Mouse (Mus musculus): ENCODE data around the gene Bri3.
A peak's percentile ranks its signal among the peaks of the same experiment; 100 is the strongest.

Bri3 gene

DNA sequence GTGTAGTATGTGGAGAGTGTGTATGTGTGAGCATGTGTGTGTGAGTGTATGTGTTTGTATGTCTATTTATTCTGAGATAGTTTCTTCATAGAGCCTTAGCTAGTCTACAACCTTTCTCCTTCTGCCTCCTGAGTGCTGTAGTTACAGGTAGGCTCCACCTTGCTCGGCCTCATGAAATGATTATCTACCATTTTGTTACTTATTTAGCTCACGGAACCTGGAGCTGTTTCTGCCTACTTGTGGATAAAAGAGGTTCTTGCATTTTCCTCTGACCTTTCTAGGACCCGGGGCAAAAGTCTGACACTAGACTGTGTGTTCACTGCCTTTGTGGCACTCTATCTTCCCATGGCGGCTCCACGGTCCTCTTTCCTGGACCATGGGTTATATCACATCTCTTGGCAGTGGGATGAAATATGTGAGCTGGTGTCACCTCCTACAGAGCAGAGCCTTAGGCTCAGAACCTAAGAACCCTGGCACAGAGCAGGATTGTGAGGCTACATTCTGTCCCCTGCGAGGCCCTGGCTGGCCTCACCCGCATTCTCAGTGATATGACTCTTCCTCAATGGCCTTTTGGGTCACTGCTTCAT is at the start of gene Bri3:
TSS of gene Bri3 (plus strand) at position 537 of the 587 bp plus-strand sequence.
- DNase-seq (ENCODE audit: low spot score in 2 of 2), result no peak

DNA sequence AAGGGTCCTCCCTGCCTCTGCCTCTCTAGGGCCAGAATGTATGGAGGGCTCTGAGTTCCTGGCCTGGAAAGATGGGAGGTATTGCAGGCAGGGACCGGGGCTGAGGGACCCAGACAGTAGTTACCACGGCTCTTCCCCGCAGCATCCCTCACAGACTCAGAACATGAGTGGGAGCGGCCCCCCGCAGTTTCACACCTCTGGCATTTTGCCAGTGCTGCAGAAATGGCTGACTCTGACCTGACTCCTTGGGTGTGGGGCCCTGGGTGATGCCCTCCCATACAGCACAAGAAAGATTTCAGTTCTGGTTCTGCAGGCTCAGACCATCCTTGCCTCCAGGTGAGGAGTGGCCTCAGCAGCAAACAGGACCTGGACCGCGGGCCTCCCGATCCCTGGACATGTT is 48.7 kb upstream of the Bri3 start:
- DNase-seq (ENCODE audit: low spot score in 2 of 2), result no peak

DNA sequence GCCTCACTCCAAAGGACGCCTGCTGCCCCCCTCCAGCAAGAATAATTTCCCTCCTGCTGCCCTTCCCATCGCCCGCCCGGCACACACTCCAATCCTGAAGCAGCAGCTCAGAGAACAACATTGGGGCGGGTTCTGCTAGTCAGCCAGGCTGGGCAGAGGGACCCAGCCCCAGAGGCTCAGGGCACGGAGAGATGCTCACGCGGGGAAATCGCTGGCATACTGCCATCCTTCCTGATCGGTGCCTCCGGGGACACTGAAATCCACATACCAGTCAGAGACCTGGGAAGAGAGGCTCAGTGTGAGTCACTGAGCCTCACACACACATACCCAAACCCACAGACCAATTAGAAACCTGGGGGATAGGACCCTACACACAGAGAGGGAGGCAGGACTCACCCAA is 43.6 kb upstream of the Bri3 start:
- DNase-seq (ENCODE audit: low spot score in 2 of 2), result no peak

DNA sequence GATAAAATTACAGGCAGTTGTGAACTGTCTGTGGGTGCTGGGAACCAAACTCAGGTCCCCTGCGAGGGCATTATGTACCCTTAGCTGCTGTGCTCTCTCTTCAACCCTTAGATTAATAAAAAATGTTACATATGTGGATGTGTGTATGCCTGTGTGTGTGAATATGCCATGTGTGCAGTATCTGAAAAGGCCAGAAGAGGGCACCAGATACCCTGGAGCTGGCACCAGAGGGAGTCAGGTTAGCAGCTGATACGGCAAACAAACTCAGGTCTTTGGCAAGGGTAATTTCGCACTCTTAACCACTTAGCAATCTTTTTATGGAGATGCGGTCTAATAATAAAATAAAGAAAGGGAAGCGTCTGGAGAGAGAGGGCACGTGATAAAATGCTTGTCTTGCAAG is 41.8 kb upstream of the Bri3 start:
- no peak for DNase-seq (ENCODE audit: low spot score in 2 of 2)

DNA sequence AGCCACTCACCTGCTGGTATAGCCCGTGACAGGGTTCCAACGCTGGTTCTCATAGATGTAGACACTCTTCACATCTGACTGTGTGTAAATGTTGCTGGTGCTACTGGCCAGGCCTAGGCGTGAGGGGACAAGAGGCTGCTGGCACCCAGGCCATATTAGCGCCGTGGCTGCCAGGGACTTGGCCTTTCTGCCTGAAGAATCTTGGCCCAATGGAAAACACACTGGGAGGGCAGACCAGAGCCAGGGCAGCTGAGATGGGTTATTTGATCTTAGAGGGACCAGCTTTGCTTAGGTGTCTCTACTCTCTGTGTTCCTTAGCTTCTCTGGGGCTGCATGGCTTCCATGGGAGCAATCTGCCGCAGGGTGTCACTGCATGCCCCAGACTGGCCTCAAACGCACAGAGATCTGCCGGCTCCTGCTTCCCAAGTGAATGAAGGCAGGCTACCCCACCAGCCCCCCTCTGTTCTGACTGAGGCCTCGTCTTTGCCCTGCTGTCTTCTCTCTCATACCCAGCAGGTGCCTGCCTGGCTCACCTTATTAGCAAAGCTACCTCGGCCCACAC is 40.8 kb upstream of the Bri3 start:
- no peak for DNase-seq (ENCODE audit: low spot score in 2 of 2)

DNA sequence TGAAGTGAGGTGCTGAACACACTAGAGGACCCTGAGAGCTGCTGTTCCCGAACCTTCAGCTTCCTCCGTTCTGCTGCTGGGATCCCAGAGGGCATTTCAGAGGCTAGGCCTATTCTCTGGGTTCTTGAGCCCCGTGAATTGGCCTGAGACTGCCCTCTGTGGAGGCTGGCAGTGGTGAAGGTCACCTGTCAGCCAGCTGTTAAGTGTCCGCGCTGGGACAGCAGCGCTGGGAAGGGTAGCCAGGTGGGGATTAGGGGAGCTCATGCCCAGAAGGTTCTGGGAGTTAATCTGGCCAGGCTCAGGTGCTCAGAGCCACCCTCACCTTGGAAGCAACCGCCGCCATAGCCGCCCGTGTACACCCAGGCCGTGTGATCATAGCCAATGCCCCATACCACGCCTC is 39.9 kb upstream of the Bri3 start:
- no peak for DNase-seq (ENCODE audit: low spot score in 2 of 2)

DNA sequence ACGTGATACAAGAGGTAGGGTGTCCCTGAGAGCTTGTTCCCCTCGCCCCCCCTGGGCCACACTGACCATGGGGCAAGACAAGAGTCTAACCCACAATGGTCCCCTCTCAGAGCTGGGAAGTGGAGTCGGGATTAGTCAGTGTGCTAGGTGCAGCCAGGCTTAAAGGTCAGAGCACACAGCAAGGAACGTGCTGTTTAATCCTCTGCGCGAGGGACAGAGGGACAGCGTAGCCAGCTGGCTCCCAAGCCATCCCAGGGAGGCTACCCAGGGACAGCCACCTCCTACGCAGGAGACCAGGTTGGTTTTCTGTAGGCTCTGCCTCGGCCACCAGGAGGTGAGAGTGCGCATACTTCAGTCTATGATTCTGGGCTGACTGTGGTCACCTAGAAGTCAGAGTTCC is 39.3 kb upstream of the Bri3 start:
- no peak for DNase-seq (ENCODE audit: low spot score in 2 of 2)

DNA sequence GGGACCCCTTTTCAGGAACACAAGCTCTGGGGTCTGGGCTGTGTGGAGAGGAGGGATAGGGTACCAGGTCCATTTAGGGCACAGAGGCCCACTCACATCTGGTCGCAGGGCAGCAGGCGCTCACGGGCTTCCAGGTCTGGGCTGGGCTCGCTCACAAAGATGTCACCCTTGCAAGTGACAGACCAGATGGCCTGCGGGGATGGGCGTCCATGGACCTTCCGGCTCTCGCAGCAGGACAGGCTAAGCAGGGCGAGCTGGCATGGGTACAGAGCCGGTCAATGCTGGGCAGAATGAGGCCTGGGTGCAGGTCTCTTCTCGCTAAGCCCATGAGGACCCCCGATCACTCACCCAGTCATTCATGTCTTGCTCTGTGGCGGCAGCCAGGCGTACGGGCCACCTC is 38.2 kb upstream of the Bri3 start:
- no peak for DNase-seq (ENCODE audit: low spot score in 2 of 2)

DNA sequence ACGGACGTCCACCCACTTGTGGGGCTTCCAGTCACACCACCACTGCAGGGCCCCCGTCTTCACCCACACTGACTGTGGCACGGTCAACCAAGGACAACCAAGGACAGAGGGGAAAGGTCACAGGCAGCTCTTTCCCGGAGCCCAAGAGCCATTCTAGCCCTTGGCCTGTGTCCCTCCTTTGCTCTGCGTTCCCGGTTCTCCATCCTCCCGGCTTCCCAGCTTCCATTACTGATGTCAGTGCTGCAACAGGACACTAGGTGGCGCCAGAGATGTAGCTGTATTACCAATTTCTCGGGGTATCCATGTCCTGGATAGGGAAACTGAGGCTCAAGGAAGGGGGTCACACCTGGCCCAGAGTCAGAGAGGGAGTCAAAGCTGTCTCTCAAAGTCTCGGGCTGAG is 36.8 kb upstream of the Bri3 start:
- DNase-seq (ENCODE audit: low spot score in 2 of 2), result peak; percentile 29 to 38

DNA sequence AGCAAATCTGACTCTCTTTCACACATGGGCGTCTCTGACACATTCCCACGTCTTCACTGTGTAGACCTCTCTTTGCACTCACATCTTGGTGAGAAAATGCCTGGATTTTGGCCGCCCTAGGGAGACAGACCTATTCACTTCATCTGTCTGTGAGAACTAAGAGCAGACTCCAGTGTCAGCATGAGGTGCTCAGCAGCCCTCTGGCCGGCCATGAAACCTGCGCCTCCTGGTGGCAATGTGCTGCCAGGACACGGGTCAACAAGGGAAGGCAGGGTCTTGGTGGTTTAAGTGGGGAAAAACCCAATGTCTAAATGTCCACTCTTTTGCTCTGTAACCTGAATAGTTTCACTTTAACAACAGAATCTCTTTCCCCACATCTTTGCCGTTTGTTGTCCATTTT is 29.8 kb upstream of the Bri3 start:
- DNase-seq (ENCODE audit: low spot score in 2 of 2), result peak in 1 of 2 experiments; percentile 13

DNA sequence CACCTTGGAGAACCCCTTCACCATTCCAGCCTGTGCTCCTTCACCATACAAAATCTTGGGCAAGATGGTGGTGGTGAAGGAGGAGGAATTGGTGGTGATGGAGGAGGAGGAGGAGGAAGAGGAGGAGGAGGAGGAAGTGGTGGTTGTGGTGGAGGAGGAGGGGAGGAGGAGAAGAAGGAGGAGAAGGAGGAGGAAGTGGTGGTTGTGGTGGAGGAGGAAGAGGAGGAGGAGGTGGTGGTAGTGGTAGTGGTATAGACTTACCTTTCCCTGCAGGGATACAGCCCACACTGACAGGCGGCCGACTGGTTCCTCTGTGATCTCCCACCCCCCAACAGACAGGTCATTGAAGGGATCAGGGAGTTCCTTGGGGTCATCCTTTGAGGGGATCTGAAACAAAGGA is 28.2 kb upstream of the Bri3 start:
- DNase-seq (ENCODE audit: low spot score in 2 of 2), result no peak

DNA sequence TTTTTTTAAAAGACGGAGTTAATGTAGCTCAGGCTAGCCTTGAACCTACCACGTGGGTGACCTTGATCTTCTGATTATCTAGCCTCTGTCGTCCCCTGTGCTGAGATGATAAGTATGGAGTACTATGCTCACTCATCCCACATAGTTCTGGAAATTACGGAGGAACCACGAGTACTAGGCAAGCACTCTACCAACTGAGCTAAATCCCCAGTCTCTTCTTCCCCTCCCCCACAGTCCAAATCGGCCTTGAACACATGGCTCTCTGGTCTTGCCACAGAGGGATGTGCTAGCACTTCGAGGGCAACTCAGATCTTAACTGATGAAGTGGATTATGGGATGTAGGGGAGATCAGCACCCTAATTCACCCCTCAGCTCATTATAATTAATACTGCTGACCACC is 26.2 kb upstream of the Bri3 start:
- no peak for DNase-seq (ENCODE audit: low spot score in 2 of 2)

DNA sequence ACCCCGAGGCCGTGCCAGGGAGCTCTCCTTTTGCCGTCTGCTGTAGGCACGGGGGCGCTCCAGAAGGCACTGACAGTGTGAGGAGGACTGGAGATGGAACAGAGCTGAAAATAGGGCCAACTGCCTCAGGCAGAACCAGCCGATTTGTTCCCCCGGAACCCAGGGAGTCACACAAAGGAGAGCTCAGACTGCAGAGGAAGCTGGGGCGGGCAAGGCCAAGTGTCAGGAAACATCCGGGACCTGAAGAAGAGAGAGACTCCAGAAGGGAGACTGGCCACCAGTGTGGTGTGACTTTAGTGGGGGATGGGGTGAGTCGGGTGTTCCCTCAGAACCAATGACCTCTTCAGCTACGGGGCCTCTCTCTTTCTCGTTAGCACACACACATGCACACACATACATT is 24.9 kb upstream of the Bri3 start:
- peak; percentile 12 to 25 for DNase-seq (ENCODE audit: low spot score in 2 of 2)

DNA sequence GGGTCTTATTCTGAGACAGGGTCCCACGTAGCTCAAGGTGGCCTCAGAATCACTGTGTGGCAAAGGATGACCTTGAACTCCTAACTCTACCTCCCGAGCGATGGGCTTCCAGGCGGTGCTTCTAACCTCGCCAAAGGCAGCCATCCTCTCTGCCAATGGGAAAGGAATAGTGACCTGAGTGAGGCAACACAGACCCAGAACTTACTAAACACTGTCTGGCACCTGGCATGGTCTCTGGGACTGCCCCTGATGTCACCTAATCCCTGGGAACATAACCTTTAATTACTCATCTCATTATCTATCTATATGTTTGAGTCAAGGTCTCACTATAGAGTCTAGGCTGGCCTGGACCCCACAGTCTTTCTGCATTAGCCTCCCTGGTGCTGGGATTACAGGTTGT is 24.3 kb upstream of the Bri3 start:
- no peak for DNase-seq (ENCODE audit: low spot score in 2 of 2)

DNA sequence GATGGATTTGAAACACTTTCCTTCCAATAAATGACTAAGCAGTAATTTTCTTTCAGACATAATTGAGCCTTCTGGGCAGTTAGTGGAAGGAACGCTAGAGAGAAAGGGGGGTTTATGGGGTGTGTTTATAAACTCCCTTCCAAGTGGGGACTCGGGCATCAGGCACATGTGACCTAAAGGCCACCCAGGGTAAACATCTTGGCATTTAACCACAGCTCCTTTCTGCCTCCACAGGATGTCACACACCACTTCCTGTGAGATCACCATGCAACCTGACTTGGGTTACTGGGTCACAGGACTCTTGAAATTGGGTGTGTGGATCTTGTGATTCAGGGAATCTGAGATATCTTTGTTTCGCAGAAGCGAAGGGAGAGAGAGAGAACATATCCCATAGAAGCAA is 22.9 kb upstream of the Bri3 start:
- peak; percentile 26 to 50 for DNase-seq (ENCODE audit: low spot score in 2 of 2)

DNA sequence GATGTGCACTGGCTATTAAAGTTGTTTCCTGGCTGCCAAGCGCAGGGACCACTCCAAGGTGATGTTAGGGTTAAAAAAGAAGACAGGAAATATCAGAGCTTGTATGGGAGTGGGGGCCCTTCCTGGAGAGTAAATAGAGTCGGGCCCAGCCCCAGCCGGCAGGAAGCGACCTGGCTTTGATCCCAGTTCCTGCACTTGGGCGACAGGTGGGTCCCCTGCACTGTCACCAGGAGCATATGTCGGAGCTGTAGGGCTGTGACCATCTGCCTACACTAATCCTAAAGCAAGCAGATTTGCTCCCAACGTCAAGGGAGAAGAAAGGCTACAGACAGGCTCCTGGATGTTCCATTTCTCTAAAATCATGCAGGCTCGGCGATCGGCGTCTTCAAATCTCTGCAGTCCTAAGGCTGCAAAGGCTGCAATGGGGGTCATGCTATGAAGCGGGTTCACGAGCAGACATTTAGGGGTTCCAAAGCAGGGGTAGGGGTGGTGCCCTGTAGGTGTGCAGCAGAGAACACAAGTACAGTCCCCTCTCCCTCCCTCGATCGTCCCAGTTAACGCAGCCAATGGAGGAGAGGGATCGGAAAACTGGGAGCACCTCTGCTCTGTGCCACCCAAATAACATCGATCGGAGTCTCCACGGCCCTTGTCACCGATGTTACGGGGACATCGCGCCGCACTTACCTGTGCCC is 21.3 kb upstream of the Bri3 start:
- DNase-seq (ENCODE audit: low spot score in 2 of 2), result peak; percentile 63 to 69

DNA sequence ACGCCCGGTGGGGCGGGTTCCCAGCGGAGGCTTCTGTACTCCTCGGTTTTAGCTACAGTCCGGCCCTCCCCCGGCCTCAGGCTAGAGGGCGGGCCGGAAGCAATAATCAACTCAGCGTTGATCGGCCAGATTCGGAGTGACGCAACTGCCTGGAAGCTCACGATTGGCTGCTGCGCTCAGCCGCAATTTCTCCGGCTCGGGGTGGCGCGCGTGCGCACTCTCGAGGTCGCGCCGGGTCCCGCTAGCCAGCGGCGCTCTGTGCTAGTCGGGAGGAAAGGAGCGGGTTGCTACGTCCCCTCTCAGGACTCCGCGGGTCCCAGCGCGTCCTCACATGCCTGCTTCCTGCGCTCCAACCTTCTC is 20.8 kb upstream of the Bri3 start, which contains the start of gene Tecpr1:
TSS of gene Tecpr1 (minus strand) at position 113 of the 360 bp plus-strand sequence.
- DNase-seq (ENCODE audit: low spot score in 2 of 2), result peak; percentile 95 to 97

DNA sequence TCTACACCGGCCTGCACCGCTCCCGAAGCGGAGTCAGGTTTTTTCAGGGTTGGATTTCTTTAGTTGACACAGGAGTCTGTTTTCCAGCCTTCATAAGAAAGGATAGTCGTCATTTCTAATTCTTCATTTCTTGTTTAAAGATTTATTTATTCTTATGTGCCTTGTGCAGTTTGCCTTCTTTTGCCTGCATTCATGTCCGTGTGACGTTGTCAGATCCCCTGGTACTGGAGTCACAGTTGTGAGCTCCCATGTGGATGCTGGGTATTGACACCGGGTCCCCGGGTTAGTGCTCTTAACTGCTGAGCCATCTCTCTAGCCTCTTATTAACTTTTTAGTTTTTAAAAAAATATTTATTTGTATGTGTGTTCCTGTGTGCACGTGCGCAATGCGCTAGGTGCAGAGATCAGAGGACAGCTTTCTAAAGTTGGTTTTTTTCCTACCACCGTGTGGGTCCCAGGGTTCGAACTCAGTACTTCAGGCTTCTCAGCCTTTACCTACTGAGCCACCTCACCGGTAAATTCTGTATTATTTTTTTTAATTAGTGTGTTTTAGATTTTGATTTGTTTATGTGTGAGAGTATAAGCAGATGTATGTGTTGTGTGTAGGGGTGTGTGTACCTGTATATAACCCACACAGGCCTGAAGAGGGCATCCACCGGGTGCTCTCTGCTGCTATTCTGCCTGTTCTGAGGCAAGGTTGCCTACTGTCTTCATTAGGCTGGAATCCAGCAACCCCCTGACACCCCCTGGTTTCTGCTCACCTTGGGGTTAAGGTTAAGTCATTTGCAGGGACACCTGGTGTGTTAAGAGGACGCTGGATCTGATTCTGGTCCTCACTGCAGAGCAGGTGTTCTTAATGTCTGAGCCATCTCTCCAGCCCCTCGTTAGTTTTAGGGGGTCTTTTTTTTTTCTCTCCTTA is 20.1 kb upstream of the Bri3 start:
- no peak for DNase-seq (ENCODE audit: low spot score in 2 of 2)

DNA sequence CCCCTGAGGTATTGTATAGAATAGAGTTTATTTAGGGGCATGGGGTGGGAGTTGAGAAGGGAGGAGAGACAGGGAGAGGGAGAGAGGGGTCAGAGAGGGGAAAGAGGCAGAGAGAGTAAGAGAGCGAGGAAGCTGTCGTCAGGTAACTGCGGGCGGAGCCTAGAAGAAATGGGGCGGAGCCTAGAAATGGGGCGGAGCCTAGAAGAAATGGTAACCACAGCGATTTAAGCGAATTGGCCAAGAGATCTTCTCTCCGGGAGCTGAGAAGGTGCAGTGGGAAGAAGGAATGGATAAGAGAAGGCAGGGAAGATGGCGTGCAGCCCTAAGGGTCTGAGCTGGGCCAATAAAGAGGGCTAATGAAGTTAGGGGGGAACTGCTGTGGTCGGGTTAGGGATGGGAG is 18.0 kb upstream of the Bri3 start:
- DNase-seq (ENCODE audit: low spot score in 2 of 2), result no peak

DNA sequence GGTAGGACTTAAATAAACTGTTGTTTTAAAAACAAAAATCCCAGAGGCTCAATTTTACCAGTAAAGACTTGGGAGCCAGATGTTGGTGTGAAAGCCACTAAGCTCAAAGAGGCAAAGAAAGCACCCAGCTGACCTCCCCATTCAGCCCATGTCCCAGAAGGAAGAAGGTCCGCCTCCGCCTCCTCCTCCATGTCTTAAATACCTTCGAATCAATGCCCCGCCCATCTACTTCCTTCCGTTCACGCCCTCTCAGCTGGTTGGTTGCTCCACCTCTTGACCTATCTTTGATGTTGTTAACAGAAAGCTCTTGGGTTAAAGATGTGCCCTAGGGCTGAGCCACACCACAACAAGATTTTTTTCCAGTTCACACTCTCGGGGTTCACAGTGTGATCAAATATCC is 14.0 kb upstream of the Bri3 start:
- DNase-seq (ENCODE audit: low spot score in 2 of 2), result no peak

DNA sequence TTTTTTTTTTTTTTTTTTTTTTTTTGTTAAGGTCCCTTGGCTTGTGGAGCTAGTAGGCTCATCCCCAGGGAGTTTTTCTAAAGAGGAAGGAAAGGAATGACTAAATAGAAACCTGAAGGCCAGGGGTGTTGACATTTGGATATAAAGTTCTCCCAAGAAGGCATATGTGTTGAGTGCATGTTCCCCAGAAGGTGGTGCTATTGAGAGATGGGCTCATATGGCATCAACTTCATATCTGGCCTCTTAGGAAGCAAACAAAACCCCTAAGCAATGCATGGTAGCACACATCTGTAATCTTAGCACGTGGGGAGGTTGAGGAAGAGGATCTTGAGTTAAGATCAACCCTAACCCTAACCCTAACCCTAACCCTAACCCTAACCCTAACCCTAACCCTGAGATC is 12.8 kb upstream of the Bri3 start:
- no peak for DNase-seq (ENCODE audit: low spot score in 2 of 2)

DNA sequence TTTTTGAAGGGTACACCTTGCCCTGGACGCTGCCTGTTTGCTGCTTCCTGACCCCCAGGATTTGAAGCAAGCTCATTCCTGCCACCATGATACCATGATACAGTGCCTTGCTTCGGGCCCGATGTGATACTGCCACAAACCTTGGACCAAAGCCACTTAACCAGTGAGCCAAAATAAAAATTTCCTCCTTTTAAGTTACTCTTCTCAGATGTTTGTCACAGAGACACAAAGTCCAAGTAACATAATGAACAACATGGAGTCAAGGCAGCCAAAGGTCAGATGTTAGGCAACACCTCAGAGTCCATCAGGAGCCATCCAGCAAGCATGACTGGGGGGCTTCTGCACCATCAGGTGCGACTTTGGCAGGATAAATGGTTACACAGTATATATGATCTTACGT is 11.7 kb upstream of the Bri3 start:
- DNase-seq (ENCODE audit: low spot score in 2 of 2), result no peak

DNA sequence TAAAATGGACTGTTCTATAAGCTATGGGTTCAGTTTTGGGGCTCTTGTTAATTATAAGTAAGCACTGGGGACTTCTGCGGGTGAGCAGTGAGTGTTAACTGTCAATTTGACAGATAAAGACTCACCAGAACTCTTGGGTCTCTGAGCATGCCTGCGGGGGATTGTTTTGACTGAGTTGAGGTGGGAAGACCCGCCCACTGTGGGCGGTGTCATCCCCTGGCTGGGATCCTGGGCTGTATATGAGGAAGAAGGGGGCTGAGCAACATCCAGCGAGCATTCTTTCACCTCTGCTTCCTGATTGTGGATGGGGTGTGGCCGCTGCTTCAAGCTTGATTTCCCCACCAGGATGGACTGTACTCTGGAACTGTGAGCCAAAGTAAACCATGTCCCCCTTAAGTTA is 10.0 kb upstream of the Bri3 start:
- DNase-seq (ENCODE audit: low spot score in 2 of 2), result no peak
